In genomic region chr8:122711480-122711879, GRCm38 (mm10) we compare ENCODE assay signal across 14 mouse cellular contexts. TPM values are rescaled to one million over a fixed set of nuclear protein-coding genes. Genes with fewer than 3 reads are reported as not detected.
A peak's percentile ranks its signal among the peaks of the same experiment; 100 is the strongest.
DNase-seq lines count a peak whose midpoint lies in the region; ATAC-seq and TF ChIP-seq lines count a peak whose summit lies in the region.
"Had no signal": no experiment of that assay in that cellular context is flagged by ENCODE, and none has a peak within 500 bp of the region (broad histone marks: within the 10 kb centered on the region; RNA-seq: fewer than 3 reads in every experiment).

No protein-coding gene starts in this region.

- H3K4me1 ChIP-seq in heart, postnatal 0 days (ENCODE audit: control insufficient read depth, insufficient read depth): no peaks in the 10 kb centered on the region
- H3K4me1 ChIP-seq in midbrain, embryonic 11.5 days (ENCODE audit: control insufficient read depth, insufficient read depth, low read length): no peaks in the 10 kb centered on the region
- 0 out of 2 replicates have a peak, but pooled peaks cover 7% of the 10 kb centered on the region for H3K4me1 ChIP-seq in midbrain, embryonic 15.5 days
- H3K4me1 ChIP-seq in liver, postnatal 0 days (ENCODE audit: insufficient read depth): peaks cover 28% of the 10 kb centered on the region
- H3K4me1 ChIP-seq: intestine, embryonic 15.5 days had no signal

- intact Hi-C loops in gastrocnemius, adult 2 months (cut with DNase I): no loop called here
- intact Hi-C loops in heart, postnatal 14 days (cut with DNase I): no loop called here

- H3K36me3 ChIP-seq in heart, postnatal 0 days (replicated peaks; ENCODE audit: control insufficient read depth, insufficient read depth, low read length): no peaks in the 10 kb centered on the region
- no peaks in the 10 kb centered on the region for H3K36me3 ChIP-seq in midbrain, embryonic 11.5 days (ENCODE audit: control insufficient read depth, insufficient read depth, low read length)
- H3K36me3 ChIP-seq in midbrain, embryonic 15.5 days (replicated peaks): no peaks in the 10 kb centered on the region
- H3K36me3 ChIP-seq in liver, postnatal 0 days (replicated peaks; ENCODE audit: insufficient read depth, low read length): no peaks in the 10 kb centered on the region
- H3K36me3 ChIP-seq: intestine, embryonic 15.5 days; limb, embryonic 12.5 days; midbrain, embryonic 12.5 days had no signal

- WGBS in heart, postnatal 0 days: 64% methylated on average over 3 of the region's 3 CpGs
- WGBS in midbrain, embryonic 11.5 days: 73% methylated on average over 3 of the region's 3 CpGs
- WGBS in midbrain, embryonic 15.5 days: 67% methylated on average over 3 of the region's 3 CpGs
- WGBS in liver, postnatal 0 days (ENCODE audit: insufficient replicate concordance): 36% methylated on average over 3 of the region's 3 CpGs

- H3K27me3 ChIP-seq in heart, postnatal 0 days (ENCODE audit: control insufficient read depth, insufficient read depth, low read length): no peaks in the 10 kb centered on the region; the same call in 1 of the 2 replicates
- no peaks in the 10 kb centered on the region for H3K27me3 ChIP-seq in midbrain, embryonic 11.5 days (ENCODE audit: control insufficient read depth, insufficient read depth, low read length)
- H3K27me3 ChIP-seq in midbrain, embryonic 15.5 days (replicated peaks): no peaks in the 10 kb centered on the region
- peaks cover 6% of the 10 kb centered on the region for H3K27me3 ChIP-seq in liver, postnatal 0 days (ENCODE audit: insufficient read depth, low read length)
- H3K27me3 ChIP-seq: midbrain, embryonic 12.5 days had no signal

- no peak for ATAC-seq in heart, postnatal 0 days (ENCODE audit: insufficient read depth, low read depth)
- no peak for ATAC-seq in midbrain, embryonic 11.5 days (ENCODE audit: low FRiP score)
- ATAC-seq in midbrain, embryonic 15.5 days (replicated peaks): no peak
- ATAC-seq in liver, postnatal 0 days: peak; percentile 6
- ATAC-seq: forebrain, embryonic 16.5 days had no signal

- no peak for TF ChIP-seq CTCF in gastrocnemius, adult 2 months (IDR thresholded peaks at IDR 0.05)
- TF ChIP-seq CTCF in heart, postnatal 0 days (IDR thresholded peaks at IDR 0.05; ENCODE audit: low read depth): no peak
- no peak for TF ChIP-seq CTCF in liver, postnatal 0 days (IDR thresholded peaks at IDR 0.05; ENCODE audit: low read depth)

- H3K4me3 ChIP-seq in gastrocnemius, adult 2 months: no peak overlapping the region
- no peak overlapping the region for H3K4me3 ChIP-seq in heart, postnatal 0 days (ENCODE audit: low read depth, low read length)
- H3K4me3 ChIP-seq in midbrain, embryonic 11.5 days (ENCODE audit: low read depth, low read length): no peak overlapping the region
- no peak overlapping the region for H3K4me3 ChIP-seq in midbrain, embryonic 15.5 days
- H3K4me3 ChIP-seq in liver, postnatal 0 days (ENCODE audit: low read depth, low read length): no peak overlapping the region
- H3K4me3 ChIP-seq: intestine, embryonic 15.5 days; limb, embryonic 12.5 days; midbrain, embryonic 12.5 days had no signal

- H3K9ac ChIP-seq in heart, postnatal 0 days (replicated peaks; ENCODE audit: low read depth, low read length): no peak overlapping the region
- no peak overlapping the region for H3K9ac ChIP-seq in midbrain, embryonic 11.5 days (ENCODE audit: low read length)
- no peak overlapping the region for H3K9ac ChIP-seq in midbrain, embryonic 15.5 days
- no peak overlapping the region for H3K9ac ChIP-seq in liver, postnatal 0 days (replicated peaks)
- H3K9ac ChIP-seq: intestine, embryonic 15.5 days; limb, embryonic 12.5 days; midbrain, embryonic 12.5 days had no signal

- no peaks in the 10 kb centered on the region for H3K9me3 ChIP-seq in heart, postnatal 0 days (replicated peaks; ENCODE audit: control insufficient read depth, low read length)
- H3K9me3 ChIP-seq in midbrain, embryonic 11.5 days (ENCODE audit: control insufficient read depth, low read length): no peaks in the 10 kb centered on the region
- no peaks in the 10 kb centered on the region for H3K9me3 ChIP-seq in midbrain, embryonic 15.5 days
- no peaks in the 10 kb centered on the region for H3K9me3 ChIP-seq in liver, postnatal 0 days (ENCODE audit: low read length)
- H3K9me3 ChIP-seq: intestine, embryonic 15.5 days; limb, embryonic 12.5 days; midbrain, embryonic 12.5 days had no signal

- no peak for TF ChIP-seq EP300 in heart, postnatal 0 days (IDR thresholded peaks at IDR 0.05; ENCODE audit: low read depth)
- TF ChIP-seq EP300 in liver, postnatal 0 days (IDR thresholded peaks at IDR 0.05; ENCODE audit: low read depth): no peak

- H3K4me2 ChIP-seq in heart, postnatal 0 days (ENCODE audit: low read depth, low read length): no peak overlapping the region
- no peak overlapping the region for H3K4me2 ChIP-seq in midbrain, embryonic 11.5 days
- H3K4me2 ChIP-seq in midbrain, embryonic 15.5 days: no peak overlapping the region
- peak overlapping the region; percentile 16; the same call in 1 of the 2 replicates for H3K4me2 ChIP-seq in liver, postnatal 0 days (ENCODE audit: low read depth, low read length)
- H3K4me2 ChIP-seq: intestine, embryonic 15.5 days; limb, embryonic 12.5 days; midbrain, embryonic 12.5 days had no signal

- peak overlapping the region; percentile 80 for H3K27ac ChIP-seq in gastrocnemius, adult 2 months
- peak overlapping the region; percentile 44 for H3K27ac ChIP-seq in heart, postnatal 0 days (ENCODE audit: low read depth)
- no peak overlapping the region for H3K27ac ChIP-seq in midbrain, embryonic 11.5 days (ENCODE audit: low read depth, low read length)
- no peak overlapping the region for H3K27ac ChIP-seq in midbrain, embryonic 15.5 days
- H3K27ac ChIP-seq in liver, postnatal 0 days (ENCODE audit: low read depth): no peak overlapping the region
- H3K27ac ChIP-seq: intestine, embryonic 15.5 days; limb, embryonic 12.5 days; midbrain, embryonic 12.5 days had no signal

- no peak for DNase-seq in gastrocnemius, adult 2 months
- DNase-seq in gastrocnemius, postnatal 4 days (ENCODE audit: low spot score in 2 of 2): no peak
- DNase-seq in heart, postnatal 0 days (ENCODE audit: low spot score): no peak
- no peak for DNase-seq in heart, postnatal 14 days
- peak; percentile 47 for DNase-seq in midbrain, embryonic 11.5 days (ENCODE audit: low spot score, missing footprints)
- no peak for DNase-seq in liver, postnatal 0 days
- no peak for DNase-seq in frontal cortex, postnatal 10 days (ENCODE audit: low spot score in 2 of 2)
- DNase-seq: cerebellum, adult 9-11 months; embryo, embryonic 11 days had no signal

RNA-seq across cellular contexts. Expression of gene Cbfa2t3, which starts 12.6 kb away (rescaled TPM):
- 10 to 100 TPM; 18.8 to 23.4 TPM for total RNA-seq in gastrocnemius, adult 2 months (2021)
- total RNA-seq in gastrocnemius, postnatal 4 days (2021): 10 to 100 TPM; 18.9 TPM
- total RNA-seq in heart, postnatal 0 days (2014; rRNA removed; ENCODE audit: low replicate concordance): 1.1 and 3.6 TPM in 2 replicates
- 4.3 and 4.4 TPM in 2 replicates for polyA plus RNA-seq in heart, postnatal 0 days (2015; fragmentation: Nextera tagmentation; extraction: Ambion mirVana)
- total RNA-seq in heart, postnatal 14 days (2021): 10 to 100 TPM; 22.1 to 25.3 TPM
- 6.1 and 6.4 TPM in 2 replicates for polyA plus RNA-seq in midbrain, embryonic 11.5 days (2014; fragmentation: Nextera tagmentation; extraction: Ambion mirVana)
- 20.2 and 21.4 TPM in 2 replicates for polyA plus RNA-seq in midbrain, embryonic 15.5 days (2015; fragmentation: Nextera tagmentation; extraction: Ambion mirVana)
- polyA plus RNA-seq in liver, postnatal 0 days (2015; fragmentation: Nextera tagmentation; extraction: Ambion mirVana): 2.1 and 2.4 TPM in 2 replicates

Comparison
In these comparisons a context has a peak if more than half of its experiments do, and no peak if none do; other contexts are left out.
1. H3K27ac ChIP-seq: peak in gastrocnemius, adult 2 months (single experiment) and heart, postnatal 0 days (single experiment); none in midbrain, embryonic 11.5 days (single experiment), midbrain, embryonic 15.5 days (single experiment) and liver, postnatal 0 days (single experiment).